Mouse (Mus musculus) embryonic fibroblast, embryonic 13.5 days (primary cell): ENCODE results near the gene Mgst3. TPM values are rescaled to one million over a fixed set of nuclear protein-coding genes. Genes with fewer than 3 reads are reported as not detected.
A peak's percentile ranks its signal among the peaks of the same experiment; 100 is the strongest.
"Not testable (repeated sequence)": the region's sequence is repeated elsewhere in the genome, so short reads cannot be mapped to it uniquely, and the experiment has no call there.

Experiments
- H3K27ac ChIP-seq: 2 replicates; pipeline ENCODE4 v1.5.1; 2012; ENCODE audit warnings: low read length, control low read depth, inconsistent platforms; ENCODE audit not compliant: insufficient read depth
- H3K4me1 ChIP-seq: 2 replicates; pipeline ENCODE4 v1.6.1; 2011; ENCODE audit warnings: low read length; ENCODE audit not compliant: control insufficient read depth, insufficient read depth
- H3K4me3 ChIP-seq: 2 replicates; pipeline ENCODE4 v1.5.1; 2011; ENCODE audit warnings: mild to moderate bottlenecking, control low read depth, low read length; ENCODE audit not compliant: insufficient read depth
- CTCF ChIP-seq: IDR thresholded peaks from 2 replicates; pipeline ENCODE4 v1.5.1; 2011; ENCODE audit warnings: mild to moderate bottlenecking, control low read depth, low read length, moderate library complexity, borderline replicate concordance; ENCODE audit not compliant: insufficient read depth
- POLR2A ChIP-seq: IDR thresholded peaks from 2 replicates; pipeline ENCODE4 v1.6.1; 2011; ENCODE audit warnings: low read depth, mild to moderate bottlenecking, control low read depth, low read length, moderate library complexity
- polyA plus RNA-seq: library from polyadenylated mRNA; stranded (reverse); fragments of >200 nt; gene quantifications from 2 replicates; pipeline ENCODE4 v1.2.4, GENCODE M21; 2011; ENCODE audit warnings: low read depth; ENCODE audit not compliant: missing spikeins, insufficient read length

The Mgst3 gene
- polyA plus RNA-seq, 1 experiment: 20.4 TPM

- no peak overlapping the region for H3K27ac ChIP-seq
- TF ChIP-seq CTCF (no peak), POLR2A (no peak)
- no peak overlapping the region for H3K4me3 ChIP-seq
- no peaks in the 10 kb centered on the region for H3K4me1 ChIP-seq
These were observed 30.3 kb downstream of the Mgst3 start for GRCm38 (mm10) chr1:167363322-167363721.

- no peak overlapping the region for H3K4me3 ChIP-seq
- H3K27ac ChIP-seq: no peak overlapping the region
- TF ChIP-seq CTCF (no peak), POLR2A (no peak)
- H3K4me1 ChIP-seq: no peaks in the 10 kb centered on the region
These were observed 30.8 kb downstream of the Mgst3 start for GRCm38 (mm10) chr1:167362819-167363218.

- no peak for TF ChIP-seq CTCF
- TF ChIP-seq POLR2A: no peak
- no peak overlapping the region for H3K4me3 ChIP-seq
- no peak overlapping the region for H3K27ac ChIP-seq
- no peaks in the 10 kb centered on the region for H3K4me1 ChIP-seq
These were observed 33.4 kb downstream of the Mgst3 start for GRCm38 (mm10) chr1:167360268-167360667.

- Histone ChIP-seq H3K27ac (no peak overlapping the region), H3K4me1 (no peaks in the 10 kb centered on the region), H3K4me3 (no peak overlapping the region)
- TF ChIP-seq CTCF: no peak
- TF ChIP-seq POLR2A: no peak
These were observed 34.9 kb downstream of the Mgst3 start for GRCm38 (mm10) chr1:167358731-167359130.

- TF ChIP-seq CTCF (no peak), POLR2A (no peak)
- H3K4me3 ChIP-seq: no peak overlapping the region
- no peak overlapping the region for H3K27ac ChIP-seq
- no peaks in the 10 kb centered on the region for H3K4me1 ChIP-seq
These were observed 36.3 kb downstream of the Mgst3 start for GRCm38 (mm10) chr1:167357387-167357786.

GRCm38 (mm10) chr1:167352403-167352802 lies 41.2 kb downstream of the Mgst3 start:
- Histone ChIP-seq H3K4me1 (no peaks in the 10 kb centered on the region), H3K4me3 (no peak overlapping the region)
- TF ChIP-seq POLR2A (no peak), CTCF (no peak)

GRCm38 (mm10) chr1:167350597-167351415 lies 42.8 kb downstream of the Mgst3 start:
- TF ChIP-seq POLR2A: no peak
- no peak for TF ChIP-seq CTCF
- H3K4me3 ChIP-seq: peak overlapping the region; percentile 65
- H3K27ac ChIP-seq: no peak overlapping the region

More at GRCm38 (mm10) chr1:167352403-167352802, 41.2 kb downstream of the Mgst3 start:
- H3K27ac ChIP-seq: no peak overlapping the region

GRCm38 (mm10) chr1:167349815-167350596 lies 43.6 kb downstream of the Mgst3 start, which contains the start of gene Aldh9a1:
Aldh9a1 (plus strand) TSS chr1:167349991.
- TF ChIP-seq CTCF (no peak), POLR2A (peak; percentile 73)
- Histone ChIP-seq H3K4me1 (no peaks in the 10 kb centered on the region), H3K27ac (0 out of 2 replicates have a peak within 1 kb of the TSS, but pooled peaks have one; percentile 36), H3K4me3 (peak within 1 kb of the TSS; percentile 65)

More at GRCm38 (mm10) chr1:167350597-167351415, 42.8 kb downstream of the Mgst3 start:
- no peaks in the 10 kb centered on the region for H3K4me1 ChIP-seq

GRCm38 (mm10) chr1:167349206-167349605 lies 44.4 kb downstream of the Mgst3 start:
- not testable (repeated sequence) for H3K4me1 ChIP-seq, H3K4me3 ChIP-seq, H3K27ac ChIP-seq

GRCm38 (mm10) chr1:167345994-167346520 lies 47.6 kb downstream of the Mgst3 start:
- H3K4me3 ChIP-seq, H3K27ac ChIP-seq, H3K4me1 ChIP-seq: not testable (repeated sequence)
